Mouse (Mus musculus): Measurements from ENCODE around the gene Gm13271.

DNA sequence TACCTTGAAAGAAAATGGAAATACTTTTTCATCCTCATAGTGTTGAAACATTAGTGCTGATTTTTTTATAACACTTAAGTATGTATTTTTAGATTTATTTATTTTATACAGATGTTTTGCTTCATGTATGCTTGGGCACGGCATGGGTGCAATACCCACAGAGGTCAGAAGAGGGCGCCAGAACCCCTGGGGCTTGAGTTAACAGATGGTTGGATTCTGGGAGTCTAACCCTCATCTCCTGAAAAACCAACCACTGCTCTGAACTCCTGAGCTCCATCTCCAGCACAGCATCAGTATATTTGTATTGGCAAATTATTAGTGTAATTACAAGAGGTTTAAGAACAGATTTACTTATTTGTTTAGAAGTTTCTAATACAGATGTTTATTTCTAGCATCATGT lies 16.2 kb upstream of the Gm13271 start:
- peak; percentile 78 for TF ChIP-seq CTCF (IDR thresholded peaks at IDR 0.05; ENCODE audit: extremely low read depth, insufficient read depth, low read length)
- no peak for TF ChIP-seq POLR2A (IDR thresholded peaks at IDR 0.05; ENCODE audit: extremely low read depth, insufficient read depth, low read length)
